Mouse (Mus musculus) megakaryocyte, embryonic 14.5 days (primary cell): ENCODE results near the gene Aip. TPM values are rescaled to one million over a fixed set of nuclear protein-coding genes. Genes with fewer than 3 reads are reported as not detected.
"Not testable (repeated sequence)": the region's sequence is repeated elsewhere in the genome, so short reads cannot be mapped to it uniquely, and the experiment has no call there.

Experiments
- H3K27me3 ChIP-seq: replicated peaks from 2 replicates; pipeline ENCODE3; 2012; ENCODE audit warnings: inconsistent platforms
- H3K36me3 ChIP-seq: replicated peaks from 2 replicates; pipeline ENCODE3; 2012; ENCODE audit warnings: low read length, inconsistent platforms, mixed read lengths
- H3K4me1 ChIP-seq: 2 replicates; pipeline ENCODE4 v1.6.1; 2012; ENCODE audit warnings: inconsistent platforms
- H3K4me3 ChIP-seq: replicated peaks from 2 replicates; pipeline ENCODE3; 2012; ENCODE audit warnings: moderate library complexity, mild to moderate bottlenecking, inconsistent platforms
- H3K9me3 ChIP-seq: 2 replicates; pipeline ENCODE4 v1.6.1; 2012; ENCODE audit warnings: inconsistent platforms
- FLI1 ChIP-seq: IDR thresholded peaks from 2 replicates; pipeline ENCODE4 v1.6.1; 2012; ENCODE audit warnings: low read length, inconsistent platforms, mixed read lengths
- GATA1 ChIP-seq: IDR thresholded peaks from 3 replicates; pipeline ENCODE4 v1.6.1; 2012; ENCODE audit warnings: mixed read lengths, low read length, inconsistent platforms, borderline replicate concordance
- polyA plus RNA-seq: library from polyadenylated mRNA; stranded (reverse); fragments of >175 nt; gene quantifications from 2 replicates; pipeline ENCODE4 v1.2.3, GENCODE M21; 2012; ENCODE audit warnings: low replicate concordance; ENCODE audit not compliant: insufficient read depth

Gene Aip
- polyA plus RNA-seq, 1 experiment: 293 TPM

DNA sequence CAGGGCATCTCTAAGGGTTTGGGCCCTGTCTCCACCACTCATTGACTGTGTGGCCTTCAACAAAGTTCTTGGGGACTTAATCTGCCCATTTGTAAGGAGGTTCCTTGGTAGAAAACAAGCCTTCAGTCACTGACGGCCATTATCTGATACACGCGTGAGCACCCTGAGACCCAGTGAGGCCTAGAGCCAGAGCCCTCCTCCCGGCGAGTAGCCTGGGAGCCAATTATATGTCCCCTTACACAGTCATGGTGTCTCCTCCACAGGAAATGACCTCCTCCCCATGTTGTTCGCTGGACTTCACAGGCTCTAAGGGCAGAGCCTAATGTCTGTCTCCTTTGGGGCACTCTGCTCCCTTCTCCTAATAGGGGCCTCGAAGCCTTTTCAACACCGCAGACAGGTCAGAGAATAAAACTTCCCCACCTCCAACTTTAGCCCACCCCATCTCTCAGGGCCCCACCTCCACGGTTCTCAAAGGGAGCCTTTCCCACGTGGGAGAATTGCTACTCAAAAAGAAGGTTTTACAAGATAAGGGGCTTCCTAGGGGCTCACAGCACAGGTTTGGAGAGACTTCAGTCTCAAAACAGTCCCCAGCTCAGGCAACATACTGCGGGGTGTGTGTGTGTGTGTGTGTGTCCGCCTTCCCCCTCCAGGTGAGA, 20.8 kb upstream of the Aip start:
- peaks cover 28% of the 10 kb centered on the region for H3K36me3 ChIP-seq
- H3K27me3 ChIP-seq: peaks cover 15% of the 10 kb centered on the region
- TF ChIP-seq FLI1: no peak
- no peak for TF ChIP-seq GATA1

DNA sequence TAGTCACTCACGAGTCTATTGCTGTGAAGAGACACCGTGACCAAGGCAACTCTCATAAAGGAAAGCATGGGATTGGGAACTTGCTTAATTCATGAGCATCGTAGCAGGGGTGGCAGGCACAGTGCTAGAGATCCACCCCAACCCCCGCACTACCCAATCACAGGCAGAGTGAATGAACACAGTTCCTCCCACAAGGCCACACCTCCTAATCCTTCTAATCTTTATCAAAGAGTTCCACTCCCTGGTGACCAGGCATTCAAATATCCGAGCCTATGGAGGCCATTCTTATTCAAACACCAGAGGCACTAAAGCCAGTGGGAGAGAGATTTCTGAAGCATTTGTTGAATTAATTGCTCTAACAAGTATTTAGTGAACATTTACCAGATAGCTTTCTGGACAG, 20.3 kb upstream of the Aip start:
- H3K4me1 ChIP-seq: peaks cover 73% of the 10 kb centered on the region
- H3K27me3 ChIP-seq: peaks cover 20% of the 10 kb centered on the region
- TF ChIP-seq FLI1 (no peak), GATA1 (no peak)
- H3K36me3 ChIP-seq: peaks cover 22% of the 10 kb centered on the region
- H3K4me3 ChIP-seq: no peak overlapping the region
- no peaks in the 10 kb centered on the region; the same call in 1 of the 2 replicates for H3K9me3 ChIP-seq

More for the DNA sequence above, 20.8 kb upstream of the Aip start:
- Histone ChIP-seq H3K4me1 (peaks cover 79% of the 10 kb centered on the region), H3K9me3 (no peaks in the 10 kb centered on the region; the same call in 1 of the 2 replicates), H3K4me3 (no peak overlapping the region)

DNA sequence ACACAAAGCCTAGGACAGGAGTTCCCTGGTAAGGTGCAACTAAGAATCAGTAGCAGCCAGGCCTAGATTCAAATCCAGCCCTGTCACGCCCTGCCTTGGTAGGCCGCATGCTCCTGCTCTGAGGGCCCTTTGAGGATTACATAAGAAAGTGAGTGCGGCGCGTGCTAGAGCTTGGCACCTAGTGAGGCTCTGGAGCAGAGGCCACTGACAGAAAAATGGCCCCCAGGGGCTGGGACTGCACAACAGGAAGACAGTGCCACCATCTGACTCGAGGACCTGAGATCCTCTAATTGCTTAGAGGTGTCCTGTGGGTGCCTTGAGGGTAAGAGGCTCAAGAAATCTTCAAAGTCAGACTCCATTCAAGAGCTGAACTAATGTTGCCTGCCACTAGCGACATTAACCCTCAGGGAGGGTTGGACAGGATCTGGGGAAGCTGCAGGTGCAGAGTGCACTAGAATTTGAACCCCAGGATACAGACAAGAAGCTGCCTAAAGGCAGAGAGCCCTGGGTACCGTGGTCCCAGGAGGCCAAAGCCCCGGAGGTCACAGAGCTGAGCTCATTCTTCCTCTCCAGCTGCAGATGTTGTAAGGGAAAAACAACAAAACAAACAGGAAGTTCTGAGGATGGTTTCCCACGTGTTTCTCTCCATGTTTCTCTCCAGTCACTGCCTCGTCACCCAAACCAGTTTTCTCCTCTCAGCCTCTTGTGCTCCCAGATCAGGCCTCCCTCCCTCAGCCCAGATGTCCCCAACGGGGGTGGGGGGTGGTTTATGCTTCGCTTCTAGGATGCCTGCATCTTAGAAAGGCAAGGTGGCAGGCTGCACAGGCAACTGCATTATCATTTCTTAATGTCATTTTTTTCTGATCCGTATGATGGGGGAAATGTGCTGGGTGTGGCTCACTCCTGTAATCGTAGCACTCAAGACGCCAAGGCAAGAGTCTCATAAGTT, 19.2 kb upstream of the Aip start:
- no peak for TF ChIP-seq GATA1
- no peak for TF ChIP-seq FLI1
- H3K4me1 ChIP-seq: peaks cover 69% of the 10 kb centered on the region
- no peaks in the 10 kb centered on the region; the same call in 1 of the 2 replicates for H3K9me3 ChIP-seq
- H3K36me3 ChIP-seq: peaks cover 11% of the 10 kb centered on the region
- peaks cover 30% of the 10 kb centered on the region for H3K27me3 ChIP-seq
- no peak overlapping the region for H3K4me3 ChIP-seq

DNA sequence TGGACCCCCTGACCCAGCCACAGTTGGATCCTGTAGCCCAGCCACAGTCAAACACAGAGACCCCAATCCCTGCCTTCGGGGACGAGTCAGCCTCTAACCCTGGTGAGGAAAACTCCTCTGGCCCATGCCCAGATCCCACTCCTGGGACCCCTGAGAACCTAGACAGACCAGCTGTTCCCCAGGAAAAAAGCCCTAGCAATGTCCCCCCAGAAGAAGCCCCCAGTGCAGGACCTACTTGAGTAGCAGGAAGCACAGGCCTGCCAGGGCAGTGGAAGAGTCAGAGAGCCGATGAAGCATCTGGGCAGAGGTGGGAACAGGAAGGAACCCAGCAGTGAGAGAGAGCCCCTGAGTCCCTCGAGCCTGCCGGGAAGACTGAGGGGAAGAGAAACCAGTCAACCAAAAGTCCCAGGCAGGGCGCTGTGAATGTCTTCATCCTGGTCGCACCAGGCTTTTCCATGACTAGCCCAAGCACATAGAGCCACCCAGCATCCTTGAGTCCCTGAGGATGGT, 18.2 kb upstream of the Aip start, which contains the start of gene Cabp4:
TSS of gene Cabp4 (minus strand) at position 275 of the 510 bp plus-strand sequence.
- TF ChIP-seq FLI1: no peak
- TF ChIP-seq GATA1: no peak
- H3K4me1 ChIP-seq: peaks cover 68% of the 10 kb centered on the region
- H3K27me3 ChIP-seq: peaks cover 35% of the 10 kb centered on the region
- no peak within 1 kb of the TSS for H3K4me3 ChIP-seq
- peaks cover 2% of the 10 kb centered on the region for H3K36me3 ChIP-seq
- no peaks in the 10 kb centered on the region; the same call in 1 of the 2 replicates for H3K9me3 ChIP-seq

DNA sequence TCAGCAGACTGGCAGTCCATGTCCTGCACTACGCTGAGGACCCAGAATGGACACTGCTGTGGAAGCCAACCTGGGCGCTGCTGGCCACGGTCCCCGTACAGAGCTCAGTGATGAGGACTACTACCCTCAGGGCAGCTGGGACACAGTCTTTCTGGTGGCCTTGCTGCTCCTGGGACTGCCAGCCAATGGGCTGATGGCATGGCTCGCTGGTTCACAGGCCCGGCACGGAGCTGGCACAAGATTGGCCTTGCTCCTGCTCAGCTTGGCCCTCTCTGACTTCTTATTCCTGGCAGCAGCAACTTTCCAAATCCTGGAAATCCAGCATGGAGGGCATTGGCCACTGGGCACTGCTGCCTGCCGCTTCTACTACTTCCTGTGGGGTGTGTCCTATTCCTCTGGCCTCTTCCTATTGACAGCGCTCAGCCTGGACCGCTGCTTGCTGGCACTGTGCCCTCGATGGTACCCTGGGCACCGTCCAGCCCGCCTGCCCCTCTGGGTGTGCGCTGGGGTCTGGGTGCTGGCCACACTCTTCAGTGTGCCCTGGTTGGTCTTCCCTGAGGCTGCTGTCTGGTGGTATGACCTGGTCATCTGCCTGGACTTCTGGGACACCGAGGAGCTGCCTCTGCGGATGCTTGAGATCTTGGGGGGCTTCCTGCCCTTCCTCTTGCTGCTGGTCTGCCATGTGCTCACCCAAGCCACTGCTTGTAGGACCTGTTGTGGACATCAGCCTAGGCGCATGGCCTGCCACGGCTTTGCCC, 16.9 kb upstream of the Aip start:
- TF ChIP-seq FLI1: no peak
- no peak for TF ChIP-seq GATA1
- H3K4me3 ChIP-seq: no peak overlapping the region
- H3K4me1 ChIP-seq: peaks cover 69% of the 10 kb centered on the region
- H3K27me3 ChIP-seq: peaks cover 40% of the 10 kb centered on the region
- no peaks in the 10 kb centered on the region; the same call in 1 of the 2 replicates for H3K9me3 ChIP-seq
- H3K36me3 ChIP-seq: peaks cover 2% of the 10 kb centered on the region

DNA sequence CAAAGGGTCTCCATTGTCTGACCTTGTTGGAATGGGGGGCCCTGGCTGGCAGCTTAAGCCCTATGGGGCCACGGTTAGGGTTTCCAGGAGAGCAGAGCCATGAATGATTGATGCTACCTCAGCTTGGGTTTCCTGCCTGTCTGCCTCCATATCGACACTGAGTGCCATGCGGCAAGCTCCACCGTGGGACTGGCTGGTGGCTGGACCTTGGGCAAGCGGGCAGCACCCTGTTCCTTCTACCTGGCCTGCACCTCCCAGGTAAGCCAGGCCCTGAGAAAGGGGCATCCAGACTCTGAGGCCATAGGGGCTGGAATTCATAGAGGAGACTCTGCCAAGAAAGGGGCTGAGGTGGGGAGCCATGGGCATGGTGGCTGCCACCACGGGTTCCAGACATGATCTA, 14.5 kb upstream of the Aip start:
- no peak for TF ChIP-seq GATA1
- TF ChIP-seq FLI1: no peak
- Histone ChIP-seq H3K4me3 (no peak overlapping the region), H3K27me3 (peaks cover 42% of the 10 kb centered on the region), H3K36me3 (no peaks in the 10 kb centered on the region), H3K9me3 (no peaks in the 10 kb centered on the region), H3K4me1 (peaks cover 65% of the 10 kb centered on the region)

DNA sequence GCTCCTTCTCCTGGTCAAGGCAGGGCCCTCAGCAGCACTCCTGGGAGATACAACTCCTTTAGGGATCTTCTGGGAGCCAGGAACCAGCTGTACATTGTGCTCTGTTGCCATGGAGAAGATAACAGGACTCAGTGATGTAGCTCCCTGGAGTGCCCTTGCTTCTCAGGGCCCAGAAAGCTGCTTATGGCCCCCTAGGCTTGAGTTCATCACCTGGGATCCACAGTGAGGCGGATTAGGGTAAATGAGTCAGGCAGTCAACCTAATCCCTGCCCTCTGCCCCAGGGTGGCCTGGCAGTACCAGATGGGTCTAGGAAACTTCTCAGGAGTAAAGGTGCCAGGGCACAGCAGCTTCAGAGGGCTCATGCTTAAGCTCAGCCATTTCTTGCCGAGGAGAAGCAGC, 13.8 kb upstream of the Aip start, which contains the start of gene Gpr152:
TSS of gene Gpr152 (plus strand) at position 342 of the 400 bp plus-strand sequence.
- TF ChIP-seq GATA1 (no peak), FLI1 (no peak)
- Histone ChIP-seq H3K4me1 (peaks cover 61% of the 10 kb centered on the region), H3K9me3 (no peaks in the 10 kb centered on the region), H3K4me3 (no peak within 1 kb of the TSS), H3K27me3 (peaks cover 42% of the 10 kb centered on the region), H3K36me3 (no peaks in the 10 kb centered on the region)

DNA sequence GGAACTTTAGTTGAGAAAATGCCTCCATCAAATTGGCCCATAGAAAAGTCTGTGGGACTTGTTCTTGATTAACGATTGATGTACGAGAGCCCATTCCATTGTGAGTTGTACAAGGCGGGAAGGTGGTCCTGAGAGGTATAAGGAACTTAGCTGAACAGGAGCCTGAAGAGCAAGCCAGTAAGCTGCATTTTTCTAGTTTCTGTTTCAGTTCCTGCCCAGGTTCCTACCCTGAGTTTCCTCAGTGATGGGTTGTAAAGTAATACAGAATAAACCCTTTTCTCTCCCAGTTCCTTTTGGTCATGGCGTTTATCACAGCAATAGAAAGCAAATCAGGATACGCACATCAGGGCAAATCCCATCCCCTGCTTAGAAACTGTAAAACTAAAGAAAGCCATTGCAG, 12.3 kb upstream of the Aip start:
- H3K27me3 ChIP-seq: peaks cover 36% of the 10 kb centered on the region
- H3K4me1 ChIP-seq: peaks cover 48% of the 10 kb centered on the region
- H3K9me3 ChIP-seq: no peaks in the 10 kb centered on the region
- no peak for TF ChIP-seq FLI1
- no peak for TF ChIP-seq GATA1
- H3K4me3 ChIP-seq: no peak overlapping the region
- peaks cover 6% of the 10 kb centered on the region for H3K36me3 ChIP-seq

DNA sequence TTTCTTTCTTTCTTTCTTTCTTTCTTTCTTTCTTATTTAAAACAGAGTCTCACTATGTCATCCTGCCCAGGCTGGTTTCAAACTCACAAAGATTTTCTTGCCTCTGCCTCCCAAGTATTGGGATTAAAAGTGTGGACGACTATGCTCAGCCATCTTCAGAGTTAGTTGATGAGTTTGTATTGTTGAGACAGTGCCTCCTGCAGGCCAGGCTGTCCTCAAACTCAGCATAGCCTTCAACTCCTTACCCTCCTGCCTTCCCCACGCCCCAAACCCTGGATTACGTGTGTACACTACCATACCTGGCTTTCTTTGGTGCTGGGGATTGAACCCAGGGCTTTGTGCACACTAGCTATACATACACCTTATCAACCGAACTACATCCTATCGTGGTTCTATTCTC, 10.8 kb upstream of the Aip start:
- Histone ChIP-seq H3K9me3 (no peaks in the 10 kb centered on the region), H3K4me1 (peaks cover 43% of the 10 kb centered on the region), H3K36me3 (peaks cover 21% of the 10 kb centered on the region), H3K27me3 (peaks cover 27% of the 10 kb centered on the region), H3K4me3 (no peak overlapping the region)
- no peak for TF ChIP-seq GATA1
- no peak for TF ChIP-seq FLI1

DNA sequence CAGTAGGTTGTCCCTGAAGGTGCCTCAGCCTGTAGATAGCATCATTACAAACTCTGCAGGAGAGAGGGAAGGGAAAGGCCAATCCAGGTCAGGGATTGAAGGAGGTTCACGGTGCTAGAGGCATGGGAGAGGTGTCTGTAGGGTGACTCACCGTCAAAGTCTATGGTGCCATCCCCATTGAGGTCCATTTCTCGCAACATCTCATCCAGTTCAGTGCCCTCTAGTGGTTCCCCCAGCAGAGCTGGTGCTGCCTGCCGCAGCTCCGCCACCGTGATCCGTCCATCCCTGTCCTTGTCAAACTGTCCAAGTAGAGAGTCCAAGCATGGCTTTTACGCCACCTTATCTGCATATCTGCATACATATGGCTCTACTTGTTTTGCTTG, 10.3 kb upstream of the Aip start:
- H3K4me3 ChIP-seq: peak overlapping the region; percentile 75
- H3K9me3 ChIP-seq: not testable (repeated sequence)
- peaks cover 43% of the 10 kb centered on the region for H3K4me1 ChIP-seq

DNA sequence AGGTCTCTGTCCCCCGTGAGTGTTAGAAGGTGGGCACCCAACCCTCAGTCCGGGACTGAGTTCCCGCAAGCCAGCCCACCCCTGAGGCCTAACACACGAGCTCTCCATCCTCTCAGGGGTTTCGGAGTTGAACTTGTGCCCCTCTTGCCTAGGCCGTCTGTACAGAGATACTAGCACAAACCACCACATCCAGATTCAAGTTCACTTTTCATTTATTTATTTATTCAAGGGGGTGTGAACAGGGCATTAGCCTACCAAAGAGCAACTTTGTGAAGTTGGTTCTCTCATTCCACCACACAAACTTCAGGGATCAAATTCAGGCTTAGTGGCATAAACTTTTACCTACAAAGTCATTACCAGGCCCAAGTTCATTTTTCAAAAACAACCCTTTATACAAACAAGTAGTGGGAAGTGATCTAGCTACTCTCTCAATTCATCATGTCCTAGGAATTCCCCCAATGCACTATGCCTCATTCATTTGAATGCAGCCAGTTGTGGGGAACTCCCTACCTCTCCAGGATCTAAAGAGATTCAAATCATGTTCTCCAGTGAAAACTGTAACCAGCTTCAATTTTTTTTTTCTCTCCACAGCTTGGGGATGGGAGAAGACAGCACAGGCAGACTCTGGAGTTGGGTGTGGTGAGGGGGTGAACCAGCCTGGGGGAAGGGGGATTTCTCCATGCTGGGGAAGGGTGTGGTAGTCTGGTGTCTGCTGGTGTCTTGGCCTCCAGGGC, 9.7 kb upstream of the Aip start:
- not testable (repeated sequence) for H3K4me3 ChIP-seq, H3K9me3 ChIP-seq
- peaks cover 18% of the 10 kb centered on the region for H3K27me3 ChIP-seq
- H3K4me1 ChIP-seq: peaks cover 41% of the 10 kb centered on the region
- peaks cover 32% of the 10 kb centered on the region for H3K36me3 ChIP-seq

More for the DNA sequence above, 10.3 kb upstream of the Aip start:
- peaks cover 26% of the 10 kb centered on the region for H3K36me3 ChIP-seq
- H3K27me3 ChIP-seq: peaks cover 22% of the 10 kb centered on the region
